Mouse (Mus musculus) thymus, postnatal 36 days (tissue): Measurements from ENCODE around the gene Ankrd6.
"Not testable (repeated sequence)": the region's sequence is repeated elsewhere in the genome, so short reads cannot be mapped to it uniquely, and the experiment has no call there.

Experiments used
- DNase-seq, 2 experiments: peaks; one replicate each; pipeline ENCODE4 v3.0.0; 2022; ENCODE audit warnings: mixed read lengths in 2 of 2

Gene Ankrd6

GRCm38 (mm10) chr4:32950356-32951034 lies at the start of gene Ankrd6:
Gene Ankrd6, minus strand, starts transcription at chr4:32950841.
- peak; percentile 78 to 84 for DNase-seq

DNA sequence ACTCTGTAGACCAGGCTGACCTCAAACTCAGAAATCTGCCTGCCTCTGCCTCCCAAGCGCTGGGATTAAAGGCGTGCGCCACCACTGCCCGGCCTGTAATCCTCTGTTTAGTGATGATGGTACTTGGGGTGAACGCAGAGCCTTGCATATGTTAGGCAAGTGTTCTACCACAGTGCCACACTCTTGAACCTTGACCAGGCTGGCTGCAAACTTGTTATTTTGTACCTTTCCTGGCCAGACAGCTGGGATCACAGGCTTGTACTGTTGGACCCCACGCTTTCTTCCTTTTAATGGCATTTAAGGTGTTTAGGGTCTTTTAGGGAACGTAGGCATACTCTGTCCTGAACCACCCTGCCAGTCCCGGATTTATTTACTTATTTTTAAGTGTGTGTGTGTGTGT lies 48.4 kb upstream of the Ankrd6 start:
- no peak for DNase-seq

DNA sequence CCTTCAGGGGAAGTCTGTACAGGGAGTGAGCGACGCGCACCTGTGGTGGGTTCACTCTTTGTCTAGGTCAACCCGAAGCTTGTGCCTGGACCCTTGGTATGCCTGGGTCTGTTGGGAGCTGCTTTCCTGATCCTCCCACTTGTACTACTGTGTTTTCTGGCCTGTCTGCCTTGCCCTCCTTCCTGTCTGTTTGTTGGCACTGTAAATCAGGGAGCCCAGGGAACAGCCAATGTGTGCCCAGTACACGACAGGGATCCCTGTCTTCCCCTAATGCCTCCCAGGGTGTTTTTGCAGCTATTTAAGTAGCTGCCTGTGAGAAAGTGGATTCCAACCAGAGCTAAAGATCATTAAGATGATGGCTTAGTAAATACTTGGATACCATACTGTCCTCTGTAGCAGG lies 46.9 kb upstream of the Ankrd6 start:
- DNase-seq = no peak

GRCm38 (mm10) chr4:32996083-32996482 lies 45.4 kb upstream of the Ankrd6 start:
- no peak for DNase-seq

GRCm38 (mm10) chr4:32994168-32994567 lies 43.5 kb upstream of the Ankrd6 start:
- DNase-seq = peak in 1 of 2 experiments; percentile 12

GRCm38 (mm10) chr4:32989346-32989745 lies 38.7 kb upstream of the Ankrd6 start:
- no peak for DNase-seq

- no peak for DNase-seq
Observed at GRCm38 (mm10) chr4:32987006-32987405, 36.4 kb upstream of the Ankrd6 start.

DNA sequence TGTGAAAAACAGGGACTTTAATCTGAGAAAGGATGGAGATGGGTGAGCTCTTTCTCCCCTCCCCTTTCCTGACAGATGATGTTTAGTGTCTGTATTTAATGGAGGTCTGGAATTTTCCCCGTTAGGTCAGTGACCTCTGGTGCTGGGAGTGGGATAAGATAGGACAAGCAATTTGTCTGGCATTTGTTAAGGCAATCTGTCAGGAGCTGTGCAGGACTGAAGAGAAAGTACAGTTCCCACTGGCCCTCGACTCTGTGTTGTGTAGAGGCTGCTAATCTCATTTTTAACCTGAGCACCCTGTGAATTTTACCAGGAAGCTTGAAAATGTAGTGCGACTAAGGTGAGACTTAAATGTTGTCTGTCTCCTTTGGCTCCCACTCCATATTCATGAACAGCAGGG lies 35.0 kb upstream of the Ankrd6 start:
- no peak for DNase-seq

- DNase-seq = peak; percentile 22 to 26
Observed at GRCm38 (mm10) chr4:32984801-32985675, 34.4 kb upstream of the Ankrd6 start.

DNA sequence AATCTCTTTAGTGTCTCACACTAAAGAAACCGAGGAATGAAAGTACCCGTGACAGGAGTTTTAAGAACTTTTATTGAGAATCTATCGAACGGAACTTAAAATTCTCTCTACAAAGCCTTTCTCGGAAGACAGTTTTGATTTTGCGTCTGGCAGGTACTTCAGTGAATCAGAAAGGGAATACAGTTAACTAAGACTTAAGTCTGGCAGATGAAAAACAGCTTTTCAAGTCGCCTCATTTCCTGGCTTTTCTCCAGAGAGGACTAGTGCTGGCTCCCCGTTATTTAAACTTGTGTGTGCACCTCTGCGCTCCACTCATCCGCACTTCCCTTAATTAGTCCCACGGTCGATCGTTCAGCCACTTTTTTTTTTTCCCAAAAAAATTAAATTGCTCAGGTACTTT lies 33.6 kb upstream of the Ankrd6 start:
- peak in 1 of 2 experiments; percentile 8 for DNase-seq

DNA sequence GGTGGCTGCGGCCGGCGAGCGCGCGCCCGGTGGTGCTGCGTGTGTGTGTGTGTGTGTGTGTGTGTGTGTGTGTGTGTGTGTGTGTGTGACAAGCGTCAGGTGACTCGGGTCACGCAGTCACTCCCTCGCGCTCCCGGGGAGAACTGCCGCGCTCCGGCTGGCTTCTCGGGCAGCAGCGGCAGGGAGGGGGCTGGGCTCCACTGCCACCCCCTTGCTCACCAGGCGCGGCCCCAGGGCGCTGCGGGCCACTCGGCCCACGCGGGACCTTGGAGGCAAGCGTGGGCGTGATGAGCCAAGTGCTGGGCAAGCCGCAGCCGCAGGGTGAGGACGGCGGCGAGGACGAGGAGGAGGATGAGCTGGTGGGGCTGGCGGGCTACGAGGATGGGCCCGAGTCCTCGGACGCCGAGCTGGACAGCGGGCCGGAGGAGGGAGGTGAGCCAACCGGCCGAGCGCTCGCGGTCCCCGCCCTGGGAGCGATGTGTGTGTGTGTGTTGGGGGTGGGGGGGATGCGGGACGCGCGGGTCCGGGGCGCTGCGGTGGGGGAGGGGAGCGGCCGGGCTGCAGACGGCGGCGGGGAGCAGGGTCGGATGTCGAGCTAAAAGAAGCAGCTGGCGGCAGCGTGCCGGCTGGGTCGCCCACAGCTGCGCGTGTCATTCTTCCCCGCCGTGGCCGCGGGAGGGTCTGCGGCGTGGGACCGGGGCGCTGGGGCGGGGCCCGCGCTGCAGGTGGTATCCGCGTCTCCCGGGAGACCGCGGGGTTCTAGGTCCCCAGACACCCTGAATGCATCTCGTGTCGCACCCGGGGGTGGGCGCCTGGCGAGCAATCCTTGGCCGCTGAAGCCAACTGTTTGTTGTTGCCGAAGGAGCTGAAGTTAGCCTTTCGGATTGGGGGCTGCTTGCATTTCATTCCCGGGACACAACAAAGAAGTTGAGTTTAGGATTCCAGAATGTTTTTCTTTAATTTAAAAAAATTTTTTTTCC lies 32.8 kb upstream of the Ankrd6 start:
- peak; percentile 84 to 92 for DNase-seq

DNA sequence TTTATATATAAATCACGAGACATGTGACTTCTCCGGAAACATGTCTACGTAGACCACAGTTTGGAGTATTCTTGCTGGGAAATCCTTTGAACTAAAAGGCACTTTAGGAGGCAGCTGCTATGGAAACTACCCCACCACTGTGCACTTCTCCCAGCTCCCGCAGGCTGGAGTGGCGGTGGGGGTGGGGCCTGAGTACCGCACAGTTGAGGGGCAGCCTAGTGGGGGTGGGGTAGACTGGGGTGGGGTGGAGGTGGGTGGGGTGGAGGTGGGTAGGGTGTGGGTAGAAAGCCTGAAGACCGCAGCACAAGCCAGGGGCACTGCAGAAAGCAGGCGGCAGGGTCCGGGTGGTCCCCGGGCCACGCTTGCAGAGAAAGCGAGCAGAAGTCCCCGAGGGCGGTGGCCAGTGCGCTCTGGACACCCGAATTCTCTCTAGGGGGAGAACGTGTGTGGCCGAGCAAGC lies 32.1 kb upstream of the Ankrd6 start, which contains the start of gene Rragd:
Rragd (plus strand) TSS at position 322 of the 460 bp plus-strand sequence.
- peak; percentile 61 to 70 for DNase-seq

DNA sequence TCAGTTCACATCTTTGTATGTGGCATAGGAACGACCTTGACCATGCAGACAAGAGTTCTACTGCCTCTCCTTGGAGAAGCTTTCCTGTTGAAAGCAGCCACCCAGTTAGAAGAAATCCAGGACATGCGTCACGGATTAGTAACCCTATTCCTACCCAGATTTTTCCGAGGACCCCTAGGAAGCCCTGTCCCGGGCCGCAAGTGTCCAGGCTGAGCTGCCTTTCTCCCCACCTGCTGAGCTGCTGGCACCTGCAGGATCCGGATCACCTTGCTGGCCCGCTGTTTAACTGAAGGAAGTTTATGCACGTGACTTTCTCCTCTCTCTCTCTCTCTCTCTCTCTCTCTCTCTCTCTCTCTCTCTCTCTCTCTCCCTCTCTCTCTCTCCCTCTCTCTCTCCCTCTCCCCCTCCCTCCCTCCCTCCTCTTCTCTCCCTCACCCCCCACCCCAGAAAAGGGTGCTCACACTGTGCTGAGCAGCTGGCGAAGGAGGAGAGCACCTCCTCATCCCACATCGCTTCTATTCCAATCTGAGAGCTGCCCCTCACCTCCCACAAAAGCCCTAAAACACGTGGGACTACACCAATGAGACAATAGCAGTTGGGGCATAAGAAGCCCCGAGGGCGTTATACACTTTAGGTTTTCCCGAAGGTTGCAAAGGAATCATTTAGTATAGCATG lies 31.5 kb upstream of the Ankrd6 start:
- peak; percentile 42 to 53 for DNase-seq

DNA sequence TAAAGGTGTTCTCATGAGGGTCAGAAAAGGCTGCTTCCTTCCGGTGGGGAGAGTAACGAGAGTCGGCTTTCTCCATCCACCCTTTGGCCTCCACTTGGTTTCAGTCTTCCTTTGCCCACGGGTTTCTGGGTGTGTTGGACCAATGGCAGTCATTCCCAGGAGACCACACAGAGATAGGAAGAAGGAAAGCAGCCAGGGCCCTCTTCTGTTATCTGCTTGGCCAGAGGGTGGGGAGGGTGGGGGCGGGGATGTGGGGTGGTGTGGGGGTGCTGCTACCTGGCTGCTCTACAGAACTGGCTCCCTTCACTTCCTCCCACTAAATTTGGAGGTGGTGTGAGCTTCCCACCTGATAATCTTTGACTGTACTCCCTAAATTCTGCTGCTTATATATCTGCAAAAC lies 31.0 kb upstream of the Ankrd6 start:
- DNase-seq = peak in 1 of 2 experiments; percentile 5

- DNase-seq = no peak
Observed at GRCm38 (mm10) chr4:32980061-32980460, 29.4 kb upstream of the Ankrd6 start.

DNA sequence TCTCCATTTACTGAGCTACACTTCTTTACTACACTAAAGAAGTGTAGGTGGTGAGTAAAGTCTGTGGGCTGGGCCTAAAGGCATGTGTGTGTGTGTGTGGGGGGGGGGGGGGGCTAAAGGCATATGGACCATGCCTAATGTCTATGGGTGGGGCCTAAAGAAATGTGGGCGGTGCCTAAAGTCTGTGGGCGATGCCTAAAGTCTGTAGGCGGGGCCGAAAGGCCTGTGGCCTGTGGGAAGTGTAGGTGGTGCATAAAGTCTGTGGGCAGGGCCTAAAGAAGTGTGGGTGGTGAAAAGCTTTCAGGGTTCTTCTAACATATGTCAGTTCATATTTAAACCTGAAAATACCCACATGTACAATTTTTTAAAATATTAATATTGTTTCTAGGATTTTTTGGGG lies 26.7 kb upstream of the Ankrd6 start:
- DNase-seq = peak in 1 of 2 experiments; percentile 9

DNA sequence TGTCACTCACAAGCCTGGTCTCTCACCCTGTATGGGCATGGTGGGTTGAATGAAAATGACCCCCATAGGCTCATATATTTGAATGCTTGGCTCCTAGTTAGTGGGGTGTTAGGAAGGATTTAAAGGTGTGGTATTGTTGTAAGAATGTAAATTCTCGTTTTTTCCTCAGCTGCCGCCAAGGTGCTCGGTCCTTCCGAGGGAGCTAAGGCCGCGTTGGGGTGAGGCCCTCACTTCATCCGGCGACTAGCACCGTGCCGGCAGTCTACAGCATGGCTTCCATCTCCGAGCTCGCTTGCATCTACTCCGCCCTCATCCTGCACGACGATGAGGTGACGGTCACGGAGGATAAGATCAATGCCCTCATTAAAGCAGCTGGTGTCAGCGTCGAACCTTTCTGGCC lies 14.0 kb upstream of the Ankrd6 start:
- not testable (repeated sequence) for DNase-seq

DNA sequence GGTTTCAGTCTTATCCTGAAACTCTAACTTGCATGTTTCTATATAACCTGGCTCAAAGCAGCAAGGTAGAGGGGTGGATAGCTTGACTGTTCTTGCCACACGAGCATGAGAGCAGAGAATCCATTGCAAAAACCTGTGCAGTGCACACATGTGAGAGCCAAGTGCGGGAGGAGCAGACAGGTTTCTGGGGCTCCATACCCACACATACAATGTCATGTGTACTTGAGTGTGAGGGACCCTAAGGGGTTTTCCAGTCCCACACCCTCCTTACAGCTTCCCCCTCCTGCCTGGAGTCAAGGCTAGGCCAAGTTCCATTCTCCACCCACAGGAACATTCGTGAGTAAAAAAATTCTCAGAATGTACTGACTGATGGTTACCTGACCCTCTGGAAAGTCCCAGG lies 10.8 kb upstream of the Ankrd6 start:
- no peak for DNase-seq

DNA sequence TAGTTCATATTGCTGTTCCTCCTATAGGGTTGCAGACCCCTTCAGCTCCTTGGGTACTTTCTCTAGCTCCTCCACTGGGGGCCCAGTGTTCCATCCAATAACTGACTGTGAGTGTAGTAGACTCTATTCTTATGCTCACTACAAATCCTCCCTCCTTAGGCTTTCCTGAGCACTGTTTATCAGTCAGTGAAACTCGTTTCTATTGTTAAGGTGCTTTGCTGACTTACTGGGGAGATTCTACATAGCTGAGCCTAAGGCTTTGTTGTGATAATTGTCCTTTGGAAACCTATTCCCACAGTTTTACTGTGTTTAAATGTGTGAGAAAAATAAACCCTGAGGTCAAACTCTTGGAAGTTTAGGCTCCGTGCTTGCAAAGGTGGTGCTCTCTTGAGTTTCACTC lies 5.8 kb upstream of the Ankrd6 start:
- DNase-seq = no peak

GRCm38 (mm10) chr4:32952681-32953080 lies 2.0 kb upstream of the Ankrd6 start:
- no peak for DNase-seq

DNA sequence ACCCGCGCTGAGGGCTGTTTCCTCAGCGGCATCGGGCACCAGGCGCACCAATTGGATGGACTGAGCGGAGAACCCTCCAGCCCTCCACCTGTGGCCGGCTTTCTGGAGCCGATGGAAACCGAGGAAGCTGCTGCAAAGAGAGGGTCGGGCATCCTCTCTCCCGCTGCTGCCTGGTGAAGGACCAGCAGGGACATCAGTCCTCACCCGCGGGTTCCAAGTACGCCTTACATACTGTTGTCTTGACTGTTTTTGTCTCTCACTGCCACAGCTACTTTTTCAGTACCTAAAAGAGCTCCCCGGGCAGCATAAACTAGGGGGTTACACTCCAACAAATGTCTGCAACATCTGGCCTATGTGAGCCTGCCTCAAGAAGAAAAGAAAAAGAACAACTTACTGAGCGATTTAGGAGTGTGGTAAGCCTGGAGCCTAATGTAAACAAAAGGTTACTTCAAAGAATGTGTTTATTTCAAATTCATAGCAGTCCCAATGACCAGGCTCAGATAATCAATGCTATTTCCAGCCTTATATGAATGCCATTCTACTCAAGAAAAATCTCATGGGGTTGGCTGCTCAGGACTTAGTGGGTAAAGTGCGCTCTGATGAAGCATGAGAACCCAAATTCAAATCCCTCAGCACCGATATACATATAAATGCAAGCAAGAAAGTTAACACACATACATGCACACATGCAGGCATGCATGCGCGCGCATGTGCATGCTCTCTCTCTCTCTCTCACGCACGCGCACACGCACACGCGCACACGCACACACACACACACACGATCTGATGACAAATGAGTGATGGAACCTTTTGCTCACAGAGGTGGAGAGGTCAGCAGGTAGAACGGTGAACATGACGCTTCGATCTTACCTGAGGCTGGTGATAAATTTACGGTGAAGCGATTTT lies 647 bp upstream of the Ankrd6 start:
- no peak for DNase-seq
